Mouse (Mus musculus) CH12.LX (cell line): ENCODE data around the gene Cyp2d22. TPM values are rescaled to one million over a fixed set of nuclear protein-coding genes. Genes with fewer than 3 reads are reported as not detected.

Experiments used
- DNase-seq: peaks from one replicate; pipeline ENCODE4 v3.0.0-alpha.2; 2013; ENCODE audit errors: extremely low read depth
- H3K27ac ChIP-seq: 2 replicates; pipeline ENCODE4 v1.5.1; 2012; ENCODE audit warnings: low read depth, mild to moderate bottlenecking, control low read depth, moderate library complexity; ENCODE audit not compliant: insufficient read depth
- H3K27me3 ChIP-seq: replicated peaks from 2 replicates; pipeline ENCODE3; 2012; ENCODE audit warnings: inconsistent platforms
- H3K36me3 ChIP-seq, 2 experiments: replicated peaks in 1 of 2; 2 replicates each; pipeline versions ENCODE3 to v1.6.1; 2012; ENCODE audit warnings: inconsistent platforms in 1 of 2, low read length in 1 of 2, mild to moderate bottlenecking in 1 of 2, mixed read lengths in 1 of 2, moderate library complexity in 1 of 2; ENCODE audit not compliant: control insufficient read depth in 1 of 2, insufficient read depth in 1 of 2
- H3K4me1 ChIP-seq, 2 experiments: 2 replicates each; pipeline ENCODE4 v1.6.1; 2012; ENCODE audit warnings: inconsistent platforms in 1 of 2, moderate library complexity in 1 of 2; ENCODE audit not compliant: insufficient read depth in 2 of 2, control insufficient read depth in 1 of 2
- H3K4me2 ChIP-seq: 2 replicates; pipeline ENCODE4 v1.6.1; 2012; ENCODE audit warnings: low read depth, mild to moderate bottlenecking, control low read depth; ENCODE audit not compliant: poor library complexity, insufficient read depth, severe bottlenecking
- H3K4me3 ChIP-seq, 3 experiments: fragments of 150-350 bp in 1 of 3; sonication (generic) in 1 of 3; replicated peaks in 1 of 3; 2 replicates each; pipeline versions ENCODE3 to v1.5.1; 2011 to 2012; ENCODE audit warnings: low read depth in 2 of 3, low read length in 2 of 3, mild to moderate bottlenecking in 2 of 3, moderate library complexity in 2 of 3, control low read depth in 1 of 3, improper control_type of control experiment in 1 of 3, inconsistent platforms in 1 of 3, mixed read lengths in 1 of 3; ENCODE audit not compliant: poor library complexity in 1 of 3
- H3K79me2 ChIP-seq: replicated peaks from 2 replicates; pipeline ENCODE4 v1.6.1; 2012; ENCODE audit warnings: mild to moderate bottlenecking, moderate library complexity; ENCODE audit not compliant: control insufficient read depth, poor library complexity, insufficient read depth, severe bottlenecking; ENCODE audit errors: extremely low read depth
- H3K9ac ChIP-seq: 2 replicates; pipeline ENCODE4 v1.6.1; 2012; ENCODE audit warnings: low read depth, mild to moderate bottlenecking, control low read depth, moderate library complexity; ENCODE audit not compliant: insufficient read depth
- H3K9me3 ChIP-seq: replicated peaks from 2 replicates; pipeline ENCODE3; 2012; ENCODE audit warnings: low read length, inconsistent platforms, mixed read lengths
- CHD1 ChIP-seq: IDR thresholded peaks from 2 replicates; pipeline ENCODE4 v1.6.1; 2012; ENCODE audit warnings: low read depth, low read length, improper control_type of control experiment, inconsistent platforms
- CHD2 ChIP-seq: IDR thresholded peaks from 2 replicates; pipeline ENCODE4 v1.6.1; 2011; ENCODE audit warnings: low read length, improper control_type of control experiment
- CTCF ChIP-seq, 2 experiments: IDR thresholded peaks in 1 of 2; conservative IDR thresholded peaks in 1 of 2; 2 replicates each; pipeline ENCODE4 v1.5.1; 2011 to 2012; ENCODE audit warnings: low read depth in 2 of 2, low read length in 2 of 2, improper control_type of control experiment in 1 of 2, inconsistent platforms in 1 of 2, mild to moderate bottlenecking in 1 of 2, moderate library complexity in 1 of 2
- ELF1 ChIP-seq: IDR thresholded peaks from 2 replicates; pipeline ENCODE4 v1.6.1; 2014; ENCODE audit warnings: low read depth, mild to moderate bottlenecking, inconsistent platforms, low read length, improper control_type of control experiment
- EP300 ChIP-seq: IDR thresholded peaks from 2 replicates; pipeline ENCODE4 v1.6.1; 2011; ENCODE audit warnings: low read length, improper control_type of control experiment
- ETS1 ChIP-seq: conservative IDR thresholded peaks from 2 replicates; pipeline ENCODE4 v1.6.1; 2012; ENCODE audit warnings: low read depth, mild to moderate bottlenecking, inconsistent platforms, low read length, improper control_type of control experiment, moderate library complexity
- GABPA ChIP-seq: IDR thresholded peaks from 2 replicates; pipeline ENCODE4 v1.6.1; 2012; ENCODE audit warnings: low read depth, low read length, improper control_type of control experiment, inconsistent platforms; ENCODE audit not compliant: insufficient replicate concordance
- HCFC1 ChIP-seq: IDR thresholded peaks from 2 replicates; pipeline ENCODE4 v1.6.1; 2012; ENCODE audit warnings: low read depth, mild to moderate bottlenecking, inconsistent platforms, low read length, improper control_type of control experiment
- IRF4 ChIP-seq: IDR thresholded peaks from 2 replicates; pipeline ENCODE4 v1.6.1; 2014; ENCODE audit warnings: low read depth, mild to moderate bottlenecking, inconsistent platforms, low read length, improper control_type of control experiment
- JUN ChIP-seq: IDR thresholded peaks from 2 replicates; pipeline ENCODE4 v1.6.1; 2011; ENCODE audit warnings: low read depth, mild to moderate bottlenecking, low read length, improper control_type of control experiment, moderate library complexity; ENCODE audit not compliant: insufficient read depth
- JUND ChIP-seq: conservative IDR thresholded peaks from 2 replicates; pipeline ENCODE4 v1.6.1; 2011; ENCODE audit warnings: low read depth, low read length, improper control_type of control experiment
- KAT2A ChIP-seq: IDR thresholded peaks from 2 replicates; pipeline ENCODE4 v1.6.1; 2012; ENCODE audit warnings: low read length, improper control_type of control experiment, inconsistent platforms; ENCODE audit not compliant: insufficient replicate concordance
- MAFK ChIP-seq: IDR thresholded peaks from 2 replicates; pipeline ENCODE4 v1.6.1; 2011; ENCODE audit warnings: low read length, improper control_type of control experiment; ENCODE audit not compliant: insufficient replicate concordance
- MAZ ChIP-seq: IDR thresholded peaks from 2 replicates; pipeline ENCODE4 v1.6.1; 2012; ENCODE audit warnings: low read depth, mild to moderate bottlenecking, inconsistent platforms, low read length, improper control_type of control experiment, moderate library complexity
- MEF2A ChIP-seq: IDR thresholded peaks from 2 replicates; pipeline ENCODE4 v1.6.1; 2014; ENCODE audit warnings: low read depth, mild to moderate bottlenecking, inconsistent platforms, low read length, improper control_type of control experiment, borderline replicate concordance
- MXI1 ChIP-seq: IDR thresholded peaks from 2 replicates; pipeline ENCODE4 v1.6.1; 2011; ENCODE audit warnings: mild to moderate bottlenecking, low read depth, low read length, improper control_type of control experiment
- NRF1 ChIP-seq: IDR thresholded peaks from 2 replicates; pipeline ENCODE4 v1.6.1; 2014; ENCODE audit warnings: low read depth, mild to moderate bottlenecking, inconsistent platforms, low read length, improper control_type of control experiment, moderate library complexity
- PAX5 ChIP-seq: IDR thresholded peaks from 2 replicates; pipeline ENCODE4 v1.6.1; 2012; ENCODE audit warnings: low read length, inconsistent platforms, mixed read lengths
- POLR2A ChIP-seq: IDR thresholded peaks from 2 replicates; pipeline ENCODE4 v1.6.1; 2011; ENCODE audit warnings: low read depth, mild to moderate bottlenecking, improper control_type of control experiment, low read length
- POLR2AphosphoS2 ChIP-seq: IDR thresholded peaks from 2 replicates; pipeline ENCODE4 v1.6.1; 2011; ENCODE audit warnings: low read depth, low read length, improper control_type of control experiment
- RAD21 ChIP-seq: IDR thresholded peaks from 2 replicates; pipeline ENCODE4 v1.6.1; 2011; ENCODE audit warnings: low read depth, mild to moderate bottlenecking, low read length, improper control_type of control experiment, moderate library complexity
- RCOR1 ChIP-seq: conservative IDR thresholded peaks from 2 replicates; pipeline ENCODE4 v1.6.1; 2012; ENCODE audit warnings: low read depth, mild to moderate bottlenecking, inconsistent platforms, low read length, improper control_type of control experiment
- SIN3A ChIP-seq: IDR thresholded peaks from 2 replicates; pipeline ENCODE4 v1.6.1; 2012; ENCODE audit warnings: low read length, improper control_type of control experiment, inconsistent platforms
- SMC3 ChIP-seq: IDR thresholded peaks from 2 replicates; pipeline ENCODE4 v1.6.1; 2011; ENCODE audit warnings: low read depth, low read length, improper control_type of control experiment
- TCF12 ChIP-seq: IDR thresholded peaks from 2 replicates; pipeline ENCODE4 v1.6.1; 2014; ENCODE audit warnings: low read depth, mild to moderate bottlenecking, inconsistent platforms, low read length, improper control_type of control experiment
- USF1 ChIP-seq: IDR thresholded peaks from 2 replicates; pipeline ENCODE4 v1.6.1; 2014; ENCODE audit warnings: low read depth, mild to moderate bottlenecking, inconsistent platforms, low read length, improper control_type of control experiment
- ZC3H11A ChIP-seq: IDR thresholded peaks from 2 replicates; pipeline ENCODE4 v1.6.1; 2012; ENCODE audit warnings: low read depth, mild to moderate bottlenecking, inconsistent platforms, low read length, improper control_type of control experiment
- ZMIZ1 ChIP-seq: IDR thresholded peaks from 2 replicates; pipeline ENCODE4 v1.6.1; 2012; ENCODE audit warnings: low read depth, mild to moderate bottlenecking, inconsistent platforms, low read length, improper control_type of control experiment
- dilution Hi-C: fragments of 300-500 bp; cut with MboI; formaldehyde crosslinking; loops from 2 replicates; pipeline ENCODE4 v1.14.3; 2020; ENCODE audit warnings: low sequenced_read_pairs; ENCODE audit not compliant: extremely low pct_unique_long_range_greater_than_20kb, extremely low pct_ligation_motif_present
- in situ Hi-C: fragments of 300-500 bp; cut with MboI; formaldehyde crosslinking; loops from 3 replicates; pipeline ENCODE4 v1.14.3; 2019; ENCODE audit warnings: low sequenced_read_pairs, low pct_ligation_motif_present, low pct_unique_long_range_greater_than_20kb, mixed read lengths
- polyA plus RNA-seq: library from polyadenylated mRNA; unstranded; fragments of >175 nt; gene quantifications from 2 replicates; pipeline ENCODE4 v1.2.1, GENCODE M21; 2012; ENCODE audit warnings: low read depth; ENCODE audit not compliant: insufficient read length
- total RNA-seq, 2 experiments: library from RNA; depleted of rRNA; stranded (reverse); fragments of 300-350 nt in 1 of 2; fragments of >200 nt in 1 of 2; gene quantifications; 2 replicates each; pipeline ENCODE4 v1.2.3; 2012 to 2014

Cyp2d22 gene
- total and polyA plus RNA-seq, 3 experiments: 0.21 to 0.24 TPM; not detected in 1

GRCm38 (mm10) chr15:82340414-82341035, 39.5 kb downstream of the Cyp2d22 start:
- DNase-seq: no peak
- Histone ChIP-seq H3K4me3 (no peak overlapping the region), H3K36me3 (peaks cover 9 to 16% of the 10 kb centered on the region in 2 experiments), H3K4me2 (no peak overlapping the region), H3K79me2 (no peaks in the 10 kb centered on the region), H3K27me3 (peaks cover 27% of the 10 kb centered on the region), H3K9ac (no peak overlapping the region), H3K9me3 (no peaks in the 10 kb centered on the region), H3K4me1 (peaks cover 4 to 14% of the 10 kb centered on the region in 2 experiments; a peak in 3 of 4 replicates), H3K27ac (no peak overlapping the region)
- in situ Hi-C loops: no loop called here
- no peak for TF ChIP-seq MAFK
- TF ChIP-seq PAX5: no peak
- TF ChIP-seq SMC3: no peak
- TF ChIP-seq MXI1: no peak
- no peak for TF ChIP-seq CHD2
- no peak for TF ChIP-seq MEF2A
- no peak for TF ChIP-seq ELF1
- TF ChIP-seq HCFC1: no peak
- no peak for TF ChIP-seq RCOR1
- no peak for TF ChIP-seq ZC3H11A
- no peak for TF ChIP-seq TCF12
- TF ChIP-seq ZMIZ1: no peak
- TF ChIP-seq POLR2A: no peak
- no peak for TF ChIP-seq RAD21
- dilution Hi-C loops: no loop called here

- no peak for DNase-seq
- no peak overlapping the region for H3K4me3 ChIP-seq
- H3K4me2 ChIP-seq: no peak overlapping the region
These were observed 40.3 kb downstream of the Cyp2d22 start for GRCm38 (mm10) chr15:82339634-82340254.

More at GRCm38 (mm10) chr15:82339634-82340254, 40.3 kb downstream of the Cyp2d22 start:
- dilution Hi-C loops: no loop called here
- TF ChIP-seq JUN (no peak), SMC3 (no peak), RCOR1 (no peak), CTCF (conservative IDR thresholded peaks at IDR 0.05 in 1 of 2, IDR thresholded peaks at IDR 0.05 in 1 of 2; ENCODE audit: low read depth in 2 of 2, low read length in 2 of 2) (no peak), SIN3A (no peak), IRF4 (no peak), CHD1 (no peak), EP300 (no peak), HCFC1 (no peak), ETS1 (no peak), KAT2A (no peak), POLR2AphosphoS2 (no peak), MAZ (no peak), NRF1 (no peak), GABPA (no peak), MXI1 (no peak), USF1 (no peak), TCF12 (no peak), MAFK (no peak), JUND (no peak)
- no peaks in the 10 kb centered on the region for H3K9me3 ChIP-seq
- peaks cover 4 to 9% of the 10 kb centered on the region in 2 experiments; a peak in 3 of 4 replicates for H3K4me1 ChIP-seq
- H3K27me3 ChIP-seq: peaks cover 27% of the 10 kb centered on the region
- H3K27ac ChIP-seq: no peak overlapping the region
- H3K79me2 ChIP-seq: no peaks in the 10 kb centered on the region
- in situ Hi-C loops: no loop called here
- peaks cover 16 to 24% of the 10 kb centered on the region in 2 experiments for H3K36me3 ChIP-seq
- no peak overlapping the region for H3K9ac ChIP-seq
